ENCODE assay signal across 7 mouse cellular contexts in genomic region chr12:83301616-83302319, GRCm38 (mm10).
DNase-seq lines count a peak whose midpoint lies in the region; ATAC-seq lines count a peak whose summit lies in the region.

No protein-coding gene starts in this region.

- H3K4me2 ChIP-seq in midbrain, embryonic 12.5 days (replicated peaks): 0 out of 2 replicates have a peak overlapping the region, but pooled peaks have one; percentile 25

- no peaks in the 10 kb centered on the region for H3K9me3 ChIP-seq in embryonic facial prominence, embryonic 10.5 days
- H3K9me3 ChIP-seq in hindbrain, embryonic 10.5 days: no peaks in the 10 kb centered on the region
- 0 out of 2 replicates have a peak, but pooled peaks cover 3% of the 10 kb centered on the region for H3K9me3 ChIP-seq in midbrain, embryonic 12.5 days

- ATAC-seq in midbrain, embryonic 12.5 days (ENCODE audit: low FRiP score, low read depth): no peak
- ATAC-seq in megakaryocyte progenitor cell, adult 5-6 weeks (replicated peaks; ENCODE audit: poor library complexity): no peak

- peak; percentile 82 for DNase-seq in adrenal gland, postnatal 14 days
- DNase-seq in embryonic facial prominence, embryonic 10.5 days (ENCODE audit: low spot score): no peak
- no peak for DNase-seq in hindbrain, embryonic 10.5 days (ENCODE audit: low spot score)
- no peak for DNase-seq in urinary bladder, postnatal 14 days (ENCODE audit: low spot score)
- no peak for DNase-seq in left cerebral cortex, postnatal 10 days (ENCODE audit: extremely low spot score in 1 of 2, low spot score in 2 of 2)

- H3K36me3 ChIP-seq in embryonic facial prominence, embryonic 10.5 days (replicated peaks): no peaks in the 10 kb centered on the region
- H3K36me3 ChIP-seq in hindbrain, embryonic 10.5 days: no peaks in the 10 kb centered on the region
- H3K36me3 ChIP-seq in midbrain, embryonic 12.5 days: no peaks in the 10 kb centered on the region

- peaks cover 32% of the 10 kb centered on the region for H3K4me1 ChIP-seq in embryonic facial prominence, embryonic 10.5 days
- peaks cover 47% of the 10 kb centered on the region for H3K4me1 ChIP-seq in hindbrain, embryonic 10.5 days (replicated peaks)
- peaks cover 22% of the 10 kb centered on the region for H3K4me1 ChIP-seq in midbrain, embryonic 12.5 days

- intact Hi-C loops in left cerebral cortex, postnatal 10 days (cut with DNase I): no loop called here

- H3K27ac ChIP-seq in embryonic facial prominence, embryonic 10.5 days (replicated peaks): 0 out of 2 replicates have a peak overlapping the region, but pooled peaks have one; percentile 5
- peak overlapping the region; percentile 82 for H3K27ac ChIP-seq in hindbrain, embryonic 10.5 days
- peak overlapping the region; percentile 75 for H3K27ac ChIP-seq in midbrain, embryonic 12.5 days (replicated peaks)

- no peak overlapping the region for H3K9ac ChIP-seq in midbrain, embryonic 12.5 days (replicated peaks)

- WGBS in embryonic facial prominence, embryonic 10.5 days: 62% methylated on average over 18 of the region's 18 CpGs
- WGBS in hindbrain, embryonic 10.5 days: 63% methylated on average over 18 of the region's 18 CpGs
- 65% methylated on average over 18 of the region's 18 CpGs for WGBS in midbrain, embryonic 12.5 days

- no peak overlapping the region for H3K4me3 ChIP-seq in embryonic facial prominence, embryonic 10.5 days
- H3K4me3 ChIP-seq in hindbrain, embryonic 10.5 days: no peak overlapping the region
- no peak overlapping the region for H3K4me3 ChIP-seq in midbrain, embryonic 12.5 days

- H3K27me3 ChIP-seq in embryonic facial prominence, embryonic 10.5 days (replicated peaks; ENCODE audit: low read depth, poor library complexity, severe bottlenecking): peaks cover 13% of the 10 kb centered on the region
- H3K27me3 ChIP-seq in hindbrain, embryonic 10.5 days (ENCODE audit: insufficient read depth, poor library complexity, severe bottlenecking): no peaks in the 10 kb centered on the region
- no peaks in the 10 kb centered on the region for H3K27me3 ChIP-seq in midbrain, embryonic 12.5 days

Comparison
In these comparisons a context has a peak if more than half of its experiments do, and no peak if none do; other contexts are left out.
1. H3K27ac ChIP-seq: peak in every context shown above with its lines; median percentile 82 in hindbrain, embryonic 10.5 days; 75 in midbrain, embryonic 12.5 days; 5 in embryonic facial prominence, embryonic 10.5 days.